Mouse (Mus musculus) kidney, adult 8-10 months (tissue): ENCODE measurements at regions not wholly inside any gene's neighbourhood (a gene's known extent, or its start where the extent isn't known, plus 50 kb on each side); places are given as distances from the start of the nearest gene placed in this dataset.

Experiments used
- DNase-seq, 2 experiments: peaks; one replicate each; pipeline ENCODE4 v3.0.0; 2022

GRCm38 (mm10) chr10:66433490-66433889 is 662.4 kb upstream of the Jmjd1c start:
- no peak for DNase-seq

GRCm38 (mm10) chr10:66470684-66471083 is 625.2 kb upstream of the Jmjd1c start:
- DNase-seq = no peak

GRCm38 (mm10) chr10:66472038-66472437 is 623.9 kb upstream of the Jmjd1c start:
- DNase-seq = no peak

GRCm38 (mm10) chr10:66475187-66475735 is 620.7 kb upstream of the Jmjd1c start:
- DNase-seq = no peak

GRCm38 (mm10) chr10:66490871-66491270 is 605.1 kb upstream of the Jmjd1c start:
- DNase-seq = no peak

GRCm38 (mm10) chr10:66491850-66492249 is 604.1 kb upstream of the Jmjd1c start:
- no peak for DNase-seq

- no peak for DNase-seq
These were observed 556.1 kb upstream of the Jmjd1c start for GRCm38 (mm10) chr10:66539846-66540245.

GRCm38 (mm10) chr10:66546656-66547055 is 549.3 kb upstream of the Jmjd1c start:
- no peak for DNase-seq

- no peak for DNase-seq
These were observed 548.3 kb upstream of the Jmjd1c start for GRCm38 (mm10) chr10:66547660-66548059.

GRCm38 (mm10) chr10:66548073-66548472 is 547.9 kb upstream of the Jmjd1c start:
- DNase-seq = peak in 1 of 2 experiments; percentile 2

- DNase-seq = no peak
These were observed 543.0 kb upstream of the Jmjd1c start for GRCm38 (mm10) chr10:66552919-66553318.

- no peak for DNase-seq
These were observed 541.7 kb upstream of the Jmjd1c start for GRCm38 (mm10) chr10:66554259-66554658.

GRCm38 (mm10) chr10:66558097-66558840 is 537.7 kb upstream of the Jmjd1c start:
- DNase-seq = no peak

- DNase-seq = no peak
These were observed 530.6 kb upstream of the Jmjd1c start for GRCm38 (mm10) chr10:66565374-66565773.

GRCm38 (mm10) chr10:66574846-66575535 is 520.9 kb upstream of the Jmjd1c start:
- DNase-seq = no peak

GRCm38 (mm10) chr10:66593001-66593400 is 502.9 kb upstream of the Jmjd1c start:
- DNase-seq = no peak

GRCm38 (mm10) chr10:66593506-66593905 is 502.4 kb upstream of the Jmjd1c start:
- DNase-seq = no peak

GRCm38 (mm10) chr10:66597952-66598351 is 498.0 kb upstream of the Jmjd1c start:
- no peak for DNase-seq

GRCm38 (mm10) chr10:66607141-66607540 is 488.8 kb upstream of the Jmjd1c start:
- DNase-seq = no peak

- DNase-seq = no peak
These were observed 479.6 kb upstream of the Jmjd1c start for GRCm38 (mm10) chr10:66616280-66616679.

GRCm38 (mm10) chr10:66630996-66631395 is 464.9 kb upstream of the Jmjd1c start:
- DNase-seq = peak; percentile 9 to 10

GRCm38 (mm10) chr10:66640890-66641847 is 454.8 kb upstream of the Jmjd1c start:
- DNase-seq = no peak

- DNase-seq = no peak
These were observed 454.0 kb upstream of the Jmjd1c start for GRCm38 (mm10) chr10:66641966-66642365.
